Mouse (Mus musculus): ENCODE results near the gene Akap8.
A peak's percentile ranks its signal among the peaks of the same experiment; 100 is the strongest.

Akap8 gene

GRCm38 (mm10) chr17:32320597-32321389, at the start of gene Akap8:
Gene Akap8, minus strand, starts transcription at chr17:32321238.
- peak; percentile 99 for DNase-seq (ENCODE audit: low read depth)

DNA sequence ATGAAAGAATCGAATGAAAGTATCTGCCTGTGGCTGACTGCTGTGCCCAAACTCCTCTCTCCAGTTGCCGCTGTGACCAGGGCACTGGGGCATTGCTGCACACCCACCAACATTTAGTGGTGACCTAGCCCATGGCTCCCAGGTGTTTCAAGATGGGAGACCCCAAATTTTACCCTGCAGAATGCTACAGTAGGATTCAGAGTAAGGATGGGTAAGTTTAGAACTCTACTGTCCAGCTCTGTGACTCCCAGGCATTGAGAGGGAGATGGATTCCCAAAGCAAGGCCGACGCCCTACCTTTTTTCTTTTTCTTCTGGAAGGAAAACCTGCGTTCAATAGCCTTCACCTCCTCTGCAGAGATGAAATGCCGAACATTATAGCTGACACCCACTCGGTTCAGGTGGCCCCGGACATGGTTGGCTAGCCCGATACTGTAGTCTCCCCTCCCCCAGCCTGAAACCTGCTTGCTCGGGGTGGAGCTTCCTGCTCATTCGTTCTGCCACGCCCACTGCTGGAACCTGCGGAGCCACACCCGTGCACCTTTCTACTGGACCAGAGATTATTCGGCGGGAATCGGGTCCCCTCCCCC, 48.0 kb upstream of the Akap8 start:
- DNase-seq (ENCODE audit: low read depth) = no peak

GRCm38 (mm10) chr17:32367706-32368105, 46.7 kb upstream of the Akap8 start:
- no peak for DNase-seq (ENCODE audit: low read depth)

DNA sequence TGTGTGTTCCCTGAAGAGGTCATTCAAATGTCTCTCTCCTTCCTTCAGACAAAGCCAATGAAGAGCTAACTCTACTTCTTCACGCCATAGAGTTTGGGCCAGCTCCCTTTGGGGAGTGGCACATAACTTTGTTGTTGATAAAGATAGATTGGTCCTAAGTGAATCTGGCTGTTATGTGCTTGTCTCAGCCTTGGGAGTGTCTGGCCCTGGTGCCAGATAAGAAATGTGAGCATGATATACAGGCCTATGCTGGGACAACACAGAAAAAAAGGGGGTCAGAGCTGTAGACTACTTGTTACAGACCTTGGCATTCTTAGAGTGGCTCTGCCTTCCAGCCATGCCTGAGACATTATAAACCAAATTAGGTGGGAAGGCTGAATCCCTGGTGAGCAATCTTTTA, 44.3 kb upstream of the Akap8 start:
- DNase-seq (ENCODE audit: low read depth) = no peak

GRCm38 (mm10) chr17:32364850-32365249, 43.8 kb upstream of the Akap8 start:
- DNase-seq (ENCODE audit: low read depth) = peak; percentile 40

GRCm38 (mm10) chr17:32364331-32364730, 43.3 kb upstream of the Akap8 start:
- DNase-seq (ENCODE audit: low read depth) = peak; percentile 97

GRCm38 (mm10) chr17:32363821-32364301, 42.8 kb upstream of the Akap8 start:
- peak; percentile 16 for DNase-seq (ENCODE audit: low read depth)

DNA sequence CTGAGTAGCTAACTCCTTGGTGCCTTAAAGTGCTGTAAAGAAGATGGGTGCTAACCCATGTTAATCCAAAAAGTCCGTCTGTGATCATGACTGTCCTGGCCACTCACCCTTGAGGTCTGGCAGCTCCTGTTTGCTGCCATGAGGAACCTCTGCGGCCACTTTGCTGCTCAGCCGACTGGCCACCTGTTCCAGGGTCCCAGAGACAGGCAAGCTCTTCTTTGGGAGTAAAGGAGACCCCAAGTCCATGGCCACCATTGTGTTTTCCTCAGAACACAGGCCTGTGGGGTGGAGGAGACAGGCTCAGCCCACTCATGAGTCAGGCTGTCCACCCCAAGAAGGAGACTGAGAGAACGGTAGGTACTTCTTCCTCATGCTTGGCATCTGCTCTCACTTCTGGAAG, 41.6 kb upstream of the Akap8 start:
- DNase-seq (ENCODE audit: low read depth) = peak; percentile 4

DNA sequence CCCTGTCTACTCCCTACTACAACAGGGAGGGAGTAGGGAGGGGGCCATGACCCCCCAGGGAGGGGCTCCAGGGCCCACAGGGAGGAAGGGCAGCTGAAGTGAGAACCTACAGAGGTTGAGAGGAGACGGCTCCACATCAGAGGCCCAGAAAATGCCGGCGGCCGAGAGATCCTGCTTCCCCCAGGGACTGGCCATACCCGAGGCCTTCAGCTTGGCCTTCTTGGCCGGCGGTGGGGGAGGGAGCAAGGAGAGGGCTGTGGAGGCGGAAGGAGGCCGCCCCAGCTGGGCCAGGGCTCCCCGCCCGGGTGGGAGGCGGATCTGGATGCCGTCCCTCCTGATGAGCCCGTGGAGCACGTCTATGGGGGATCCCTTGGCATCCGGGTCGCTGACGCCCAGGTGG, 38.9 kb upstream of the Akap8 start:
- no peak for DNase-seq (ENCODE audit: low read depth)

GRCm38 (mm10) chr17:32358943-32359340, 37.9 kb upstream of the Akap8 start:
- no peak for DNase-seq (ENCODE audit: low read depth)

DNA sequence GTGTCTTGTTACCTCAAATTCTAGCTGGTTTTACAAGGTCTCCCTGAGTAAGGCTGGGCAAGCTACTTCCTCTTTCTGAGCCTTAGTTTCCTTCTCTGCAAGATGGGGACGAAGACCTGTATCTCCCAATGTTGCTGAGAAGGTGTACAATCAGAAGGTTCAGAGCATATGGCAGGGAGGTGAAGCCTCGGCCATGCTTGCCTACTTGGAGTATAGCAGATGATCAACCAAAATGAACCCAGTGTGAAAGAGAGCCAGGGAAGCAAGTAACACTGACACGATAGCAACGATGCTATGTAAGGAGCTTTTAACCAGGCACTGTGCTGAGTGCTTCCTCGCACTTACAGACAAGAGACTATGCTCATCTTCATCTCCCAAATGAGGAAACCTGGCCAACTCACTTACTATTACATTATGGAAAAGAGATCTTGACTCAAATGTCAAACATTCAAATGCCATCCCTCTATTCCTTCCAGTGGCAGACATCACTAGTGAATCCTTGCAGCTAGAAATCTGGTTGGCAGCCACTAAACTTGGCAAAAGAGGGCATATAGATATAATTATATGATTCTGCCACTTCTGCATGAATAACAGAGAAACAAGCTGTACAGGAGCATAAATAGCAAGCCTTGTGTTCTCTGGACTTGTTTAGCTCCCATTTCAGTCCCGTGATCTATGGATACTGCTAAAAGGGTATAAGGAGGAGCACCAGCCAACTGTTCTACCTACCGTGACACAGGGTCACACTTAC, 37.3 kb upstream of the Akap8 start:
- DNase-seq (ENCODE audit: low read depth) = no peak

- DNase-seq (ENCODE audit: low read depth) = no peak
These were observed 36.0 kb upstream of the Akap8 start for GRCm38 (mm10) chr17:32356766-32357760.

GRCm38 (mm10) chr17:32356281-32356680, 35.2 kb upstream of the Akap8 start:
- DNase-seq (ENCODE audit: low read depth) = no peak

GRCm38 (mm10) chr17:32355031-32355430, 34.0 kb upstream of the Akap8 start:
- no peak for DNase-seq (ENCODE audit: low read depth)

DNA sequence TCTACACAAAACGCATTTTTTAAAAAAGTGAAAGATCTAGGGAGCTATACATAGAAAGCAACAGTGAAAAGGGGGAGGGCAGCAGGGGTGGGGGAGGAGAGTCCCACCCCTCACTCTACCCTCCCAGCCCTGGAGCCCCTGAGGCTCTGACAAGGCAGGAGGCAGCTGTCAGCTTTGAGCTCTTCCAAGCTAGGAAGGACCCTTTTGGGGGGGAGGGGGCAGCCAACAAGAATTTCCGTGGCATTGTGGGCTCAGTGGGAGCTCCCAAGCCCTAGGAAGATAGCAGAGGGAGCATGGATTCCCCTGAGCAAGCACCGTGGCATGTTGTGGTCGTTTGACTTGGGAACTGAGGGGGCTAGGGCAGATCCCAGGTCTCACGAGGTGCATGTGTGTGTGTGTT, 33.2 kb upstream of the Akap8 start:
- DNase-seq (ENCODE audit: low read depth) = no peak

DNA sequence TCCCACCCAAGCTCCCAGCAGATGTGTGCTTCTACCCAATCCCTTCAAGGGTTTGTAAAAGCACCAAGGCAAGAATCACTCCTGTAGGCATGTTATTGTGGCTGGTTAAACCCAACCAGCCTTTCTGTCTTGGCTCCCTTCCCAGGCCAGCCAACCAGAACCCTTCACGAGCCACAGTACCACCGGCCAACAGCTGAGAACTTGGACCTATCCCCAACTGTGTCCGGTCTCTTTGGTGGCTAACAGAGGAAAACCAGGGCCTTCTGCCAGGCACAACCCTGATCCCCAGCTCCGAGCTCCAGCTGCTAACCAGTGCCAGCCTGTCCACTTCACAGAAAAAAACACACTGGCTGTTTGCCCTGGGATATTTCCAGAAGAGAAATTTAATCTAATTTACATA, 32.7 kb upstream of the Akap8 start:
- peak; percentile 20 for DNase-seq (ENCODE audit: low read depth)

GRCm38 (mm10) chr17:32351726-32352125, 30.7 kb upstream of the Akap8 start:
- no peak for DNase-seq (ENCODE audit: low read depth)

DNA sequence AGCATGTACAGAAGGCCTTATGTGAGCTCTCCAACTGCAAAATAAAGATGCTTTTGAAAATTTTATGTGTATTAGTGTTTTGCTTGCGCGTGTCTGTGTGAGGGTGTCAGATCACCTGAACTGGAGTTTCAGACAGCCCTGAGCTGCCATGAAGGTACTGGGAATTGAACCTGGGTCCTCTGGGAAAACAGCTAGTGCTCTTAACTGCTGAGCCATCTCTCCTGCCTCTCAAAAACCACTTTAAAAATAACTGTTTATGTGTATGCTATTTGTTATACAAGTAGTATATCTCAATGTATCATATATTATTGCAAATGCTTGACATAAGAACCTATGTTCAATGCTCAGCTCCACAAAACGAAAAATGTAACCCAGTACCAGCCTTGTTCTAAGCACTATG, 30.2 kb upstream of the Akap8 start:
- DNase-seq (ENCODE audit: low read depth) = no peak

DNA sequence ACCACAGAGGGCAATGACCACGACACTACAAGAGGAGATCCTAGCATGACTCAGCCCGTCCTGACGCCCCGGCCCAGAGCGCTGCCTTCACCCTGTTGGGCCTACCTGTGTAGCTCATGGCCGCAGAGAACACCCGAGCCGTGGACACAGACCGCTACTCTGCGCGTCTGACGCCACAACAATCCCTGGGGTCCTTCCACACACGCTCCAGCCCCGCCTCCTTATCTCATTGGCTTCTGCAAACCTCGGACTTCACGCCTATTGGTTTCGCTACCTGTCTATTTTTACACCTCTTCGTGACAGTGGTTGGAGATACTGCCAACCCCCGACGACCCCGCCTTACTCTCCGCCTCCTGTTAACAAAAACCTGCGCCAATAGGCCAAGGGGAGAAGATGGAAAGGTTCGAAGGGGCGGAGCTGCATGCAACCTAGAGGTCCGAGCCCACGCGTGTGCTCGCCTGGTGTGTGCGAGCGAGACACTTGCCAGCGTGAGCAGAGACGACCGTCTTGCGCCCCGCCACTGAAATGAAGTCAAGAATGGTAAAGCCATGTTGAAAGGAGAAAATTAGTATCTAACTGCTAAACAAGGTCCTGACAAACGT, 29.4 kb upstream of the Akap8 start, which contains the start of gene Akap8l:
Gene Akap8l (minus strand): TSS at position 226 of the 602 bp plus-strand sequence.
- DNase-seq (ENCODE audit: low read depth) = peak; percentile 99

DNA sequence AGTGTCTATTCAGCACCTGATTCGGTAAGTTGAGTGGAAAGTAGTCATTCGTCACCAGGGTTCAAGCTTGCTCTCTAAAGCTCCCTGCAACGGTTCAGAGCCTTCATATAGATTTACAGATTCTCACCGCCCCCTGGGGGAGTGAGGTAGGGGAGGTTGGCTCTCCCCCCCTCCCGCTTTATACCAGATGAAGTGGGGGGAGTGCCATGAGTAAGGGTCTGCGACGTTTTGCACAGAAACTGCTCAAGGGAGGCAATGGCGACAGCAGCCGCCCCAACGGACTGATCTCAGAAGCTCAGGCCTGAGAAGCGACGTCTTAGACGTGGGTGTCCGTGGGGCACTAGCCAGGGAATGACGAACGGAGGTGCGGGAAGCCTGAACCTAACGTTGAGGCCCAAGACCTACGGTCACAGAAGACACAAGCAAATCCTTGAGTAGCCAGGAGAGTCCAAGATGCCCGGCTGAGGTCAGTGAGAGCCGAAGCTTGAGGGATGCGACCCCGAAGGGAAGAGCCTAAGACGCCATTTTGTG, 28.9 kb upstream of the Akap8 start:
- no peak for DNase-seq (ENCODE audit: low read depth)
